Mouse (Mus musculus) monocyte, adult 2 months (primary cell): ENCODE data around the gene Clasp1.
A peak's percentile ranks its signal among the peaks of the same experiment; 100 is the strongest.

Source experiments
- DNase-seq, 2 experiments: peaks; one replicate each; pipeline ENCODE4 v3.0.0; 2022; ENCODE audit warnings: low spot score in 2 of 2, low read depth in 1 of 2

Clasp1 gene

DNA sequence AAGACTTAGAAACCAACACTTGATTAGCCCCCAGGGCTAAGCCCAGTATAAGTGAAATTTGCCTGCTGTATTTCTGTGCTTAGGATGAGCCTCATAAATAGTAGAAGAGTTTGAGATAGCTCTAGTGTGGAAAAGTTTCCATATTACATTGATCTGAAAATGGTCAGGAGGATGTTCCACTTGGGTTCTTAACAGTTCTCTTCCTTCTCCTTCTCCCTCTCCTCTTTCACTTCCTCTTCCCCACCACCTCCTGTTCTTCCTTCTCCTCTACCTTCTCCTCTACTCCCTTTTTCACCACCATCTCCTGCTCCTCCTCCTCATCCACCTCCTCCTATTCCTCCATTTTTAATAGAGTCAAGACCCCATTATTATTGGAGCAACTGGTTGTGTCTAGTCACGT is 59.4 kb downstream of the Clasp1 start:
- no peak for DNase-seq

DNA sequence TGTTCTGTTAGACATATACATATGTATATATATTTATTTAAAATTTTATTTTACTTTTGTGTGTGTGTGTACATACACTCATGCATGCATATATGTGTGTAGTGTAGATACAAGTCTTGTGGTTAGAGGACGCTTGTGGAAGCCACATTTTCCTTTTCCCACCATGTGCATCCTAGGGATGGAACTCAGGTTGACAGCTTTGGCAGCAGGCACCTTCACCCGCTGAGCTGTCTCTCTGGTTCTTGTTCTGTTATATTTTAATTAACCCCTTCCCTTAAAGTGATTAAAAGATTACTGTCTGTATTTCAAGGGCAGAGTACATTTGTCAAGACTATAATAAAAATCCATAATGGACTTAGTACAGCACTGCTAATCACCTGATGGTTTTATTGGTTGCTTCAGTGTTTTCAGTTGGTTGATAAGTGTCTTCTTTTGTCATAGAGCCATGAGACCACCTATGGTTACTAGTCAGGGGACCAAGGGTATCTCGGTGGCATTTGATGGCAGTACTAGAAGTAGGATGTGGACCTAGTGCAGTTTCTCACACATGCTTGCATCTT is 62.1 kb downstream of the Clasp1 start:
- DNase-seq, result no peak

DNA sequence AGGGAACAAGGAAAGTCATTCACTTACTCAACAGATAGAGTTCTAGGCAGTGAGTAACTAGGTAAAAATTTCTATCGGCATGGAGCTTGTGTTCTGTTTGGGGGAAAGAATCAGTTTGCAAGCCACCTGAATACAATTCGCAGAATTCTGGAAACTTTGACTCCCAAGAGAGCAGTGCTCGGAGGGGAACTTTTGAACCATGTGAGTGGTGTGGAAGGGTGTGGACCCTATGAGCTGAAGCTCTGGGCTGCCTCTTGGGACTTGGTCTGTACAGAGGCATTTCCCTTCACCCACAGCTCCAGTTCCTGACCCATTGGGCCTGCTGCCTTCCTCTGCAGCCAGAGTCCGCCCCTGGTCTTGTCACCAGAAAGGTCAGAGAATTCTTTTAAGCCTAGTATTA is 64.7 kb downstream of the Clasp1 start:
- no peak for DNase-seq

DNA sequence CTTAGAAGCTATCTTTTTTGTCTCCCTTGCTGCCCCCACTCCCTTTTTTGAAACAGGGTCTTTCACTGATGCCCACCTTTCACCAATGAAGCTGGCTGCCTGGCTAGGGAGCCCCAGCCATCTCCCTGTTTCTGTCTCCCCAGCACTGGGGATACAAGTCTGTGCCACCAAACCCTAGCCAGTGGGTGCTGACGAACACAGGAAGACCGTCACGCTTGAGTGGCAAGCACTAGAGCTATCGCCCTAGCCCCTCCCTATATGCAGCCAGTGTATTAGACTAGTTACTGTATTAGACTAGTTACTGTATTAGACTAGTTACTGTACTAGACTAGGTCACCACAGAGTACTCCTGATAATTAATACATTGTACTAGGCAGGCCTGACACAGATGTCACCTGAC is 66.0 kb downstream of the Clasp1 start:
- no peak for DNase-seq

DNA sequence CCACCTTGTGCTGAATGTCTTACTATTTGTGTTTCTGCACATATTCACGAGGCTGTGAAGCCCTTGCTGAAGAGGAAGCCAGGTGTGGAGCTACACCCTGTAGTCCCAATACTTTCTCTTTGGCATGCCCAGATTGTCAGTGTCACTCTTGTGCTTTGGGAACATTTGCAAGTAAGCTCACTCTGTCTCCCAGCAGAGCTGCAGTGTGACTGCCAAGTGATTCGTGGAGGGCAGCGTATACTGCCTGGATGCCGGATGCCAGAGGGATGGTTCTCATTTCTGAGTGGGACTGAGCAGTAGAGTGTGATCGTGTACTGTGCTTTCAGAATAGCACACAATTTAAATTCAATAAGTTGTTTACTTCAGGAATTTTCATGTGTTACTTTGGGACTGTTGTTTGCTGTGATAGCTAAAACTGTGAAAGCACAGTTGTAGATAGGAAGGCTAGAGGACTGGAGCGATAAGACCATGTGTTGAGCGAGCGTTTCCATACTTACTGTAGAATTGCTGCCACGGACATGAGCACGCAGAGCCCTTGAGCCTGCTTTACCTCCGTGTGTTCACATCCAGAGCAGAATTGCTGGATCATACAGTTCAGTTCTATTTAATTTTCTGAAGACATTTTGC is 68.5 kb downstream of the Clasp1 start:
- no peak for DNase-seq

DNA sequence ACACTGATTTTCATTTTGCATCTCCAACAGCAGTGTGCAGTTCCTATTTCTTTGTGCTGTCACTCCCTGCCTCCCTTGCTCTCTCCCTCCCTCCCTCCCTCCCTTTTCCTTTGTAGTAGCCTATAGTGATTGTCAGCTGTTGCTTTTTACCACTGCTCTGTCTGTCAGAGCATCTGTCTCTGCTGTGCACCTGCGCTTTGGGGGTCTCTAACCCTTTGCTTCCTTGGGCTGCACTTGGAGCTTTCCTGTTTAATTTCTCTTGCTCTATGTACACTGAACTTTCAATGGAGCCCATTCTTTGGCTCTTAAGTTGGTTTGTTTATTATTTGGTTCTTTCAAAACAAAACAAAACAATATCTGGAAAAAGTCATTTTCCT is 69.0 kb downstream of the Clasp1 start:
- DNase-seq, result no peak

DNA sequence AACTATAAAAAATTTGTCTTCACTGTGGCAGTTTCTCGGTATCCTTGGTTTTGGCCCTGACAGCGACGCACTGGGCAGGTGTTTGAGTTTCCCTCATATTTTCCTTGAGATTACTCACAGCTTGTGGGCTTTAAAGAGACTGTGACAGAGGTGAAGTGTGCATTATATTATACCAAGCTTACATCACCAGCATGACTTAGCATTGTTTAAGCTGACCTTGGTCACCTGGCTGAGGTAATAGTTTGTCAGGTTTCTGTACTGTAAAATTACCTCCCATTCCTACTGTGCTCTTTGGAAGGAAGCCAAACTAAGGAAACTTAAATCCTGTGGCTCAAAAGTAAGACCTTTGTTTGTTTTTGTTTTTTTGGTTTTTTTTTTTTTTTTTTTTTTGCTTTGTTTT is 69.4 kb downstream of the Clasp1 start:
- DNase-seq, result no peak

DNA sequence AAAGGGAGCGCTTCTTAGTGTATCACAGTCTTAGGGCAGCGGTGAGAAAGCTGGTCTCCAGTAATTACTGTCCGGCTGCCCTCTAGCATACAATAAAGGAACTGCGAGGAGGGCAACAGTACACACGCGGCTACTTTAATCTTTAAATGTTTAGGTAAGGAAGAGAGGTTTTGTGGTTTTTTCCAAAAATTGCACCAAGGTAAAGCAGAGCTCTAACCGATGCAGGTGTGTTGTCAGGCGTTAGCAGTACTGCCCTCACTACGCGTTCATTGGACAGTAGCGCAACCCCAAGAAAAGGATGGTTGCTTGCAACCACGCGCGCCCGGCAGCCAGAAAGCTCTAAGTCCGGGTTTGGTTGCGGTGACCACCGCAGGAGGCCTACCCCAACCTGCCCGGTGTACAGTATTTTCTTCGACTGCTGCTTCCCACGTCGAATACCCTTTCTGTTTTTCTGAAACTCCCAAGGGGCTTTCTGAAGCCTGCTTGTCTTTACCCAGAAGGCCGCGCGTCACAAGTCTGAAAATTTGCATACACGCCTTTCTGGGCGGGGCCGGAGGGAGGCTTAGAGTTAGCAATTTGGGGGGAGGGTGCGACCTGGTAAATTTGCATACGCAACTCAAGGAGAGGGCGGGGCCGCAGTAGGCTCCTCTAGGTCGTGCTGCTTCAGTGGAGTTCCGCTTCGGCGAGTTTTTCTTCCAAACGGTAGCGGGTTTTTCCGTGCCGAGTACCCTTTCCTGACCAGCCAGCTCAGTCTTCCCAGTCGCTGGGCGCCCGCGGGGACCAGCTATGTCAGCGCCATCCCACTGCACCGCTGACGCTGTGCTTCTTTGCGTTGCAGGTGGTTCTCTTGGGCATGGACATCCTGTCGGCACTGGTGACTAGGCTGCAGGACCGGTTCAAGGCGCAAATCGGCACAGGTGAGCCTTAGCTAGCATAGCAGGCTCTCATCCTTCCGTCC is 70.4 kb downstream of the Clasp1 start:
- DNase-seq, result peak; percentile 66 to 88

DNA sequence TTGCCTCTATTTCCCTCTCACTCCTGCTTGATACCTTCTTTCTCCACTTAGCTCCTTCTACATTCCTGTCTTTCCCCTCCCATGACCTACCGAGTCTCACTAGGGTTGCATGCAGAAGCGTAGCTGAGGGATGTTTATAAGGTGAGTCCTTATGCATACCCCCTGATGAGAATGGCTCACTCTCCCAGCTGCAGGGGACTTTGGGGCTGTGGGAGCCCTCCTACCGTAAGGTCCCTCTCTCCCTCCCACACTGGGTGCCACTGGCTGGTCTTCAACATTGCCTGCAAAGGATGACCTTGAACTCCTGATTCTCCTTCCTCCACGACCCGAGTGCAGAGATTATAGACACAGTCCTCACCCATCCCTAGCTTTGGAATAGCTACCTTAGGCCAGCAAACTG is 71.9 kb downstream of the Clasp1 start:
- DNase-seq, result no peak

DNA sequence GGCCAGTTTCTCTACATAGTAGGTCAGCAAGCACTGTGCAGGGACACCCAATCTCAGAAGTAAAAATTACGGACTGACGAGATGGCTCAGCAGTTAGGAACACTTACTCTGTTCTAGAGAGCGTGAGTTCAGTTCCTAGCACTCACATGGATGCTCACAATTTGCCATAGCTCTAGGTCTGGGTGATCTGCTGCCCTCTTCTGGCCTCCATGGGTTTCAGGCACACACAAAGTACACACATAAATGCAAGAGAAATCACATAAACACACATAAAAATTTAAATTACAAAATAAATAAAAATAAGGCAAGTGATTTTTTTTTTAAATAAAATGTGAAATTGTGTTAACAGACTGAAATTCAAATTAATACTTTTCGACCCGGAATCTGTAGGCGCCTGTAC is 77.2 kb downstream of the Clasp1 start:
- no peak for DNase-seq

DNA sequence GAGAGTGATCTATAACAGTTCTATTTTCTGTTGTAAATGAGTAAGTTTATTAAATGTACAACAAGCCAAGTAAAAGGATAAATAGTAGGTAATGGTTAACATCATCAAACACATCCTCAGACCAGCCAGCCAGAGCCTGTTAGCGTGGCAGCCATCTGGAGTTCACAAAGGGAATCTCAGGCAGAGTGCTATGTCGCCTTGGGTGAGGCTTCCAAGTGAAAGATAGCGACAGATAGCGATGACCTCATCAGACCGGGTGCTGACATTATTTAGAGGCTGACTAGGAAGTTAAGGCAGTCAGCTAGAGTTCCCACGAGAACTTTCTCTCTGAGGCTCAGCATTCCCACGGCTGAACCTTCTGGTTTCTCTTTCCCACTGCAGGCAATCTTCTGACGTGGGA is 83.5 kb downstream of the Clasp1 start:
- no peak for DNase-seq

DNA sequence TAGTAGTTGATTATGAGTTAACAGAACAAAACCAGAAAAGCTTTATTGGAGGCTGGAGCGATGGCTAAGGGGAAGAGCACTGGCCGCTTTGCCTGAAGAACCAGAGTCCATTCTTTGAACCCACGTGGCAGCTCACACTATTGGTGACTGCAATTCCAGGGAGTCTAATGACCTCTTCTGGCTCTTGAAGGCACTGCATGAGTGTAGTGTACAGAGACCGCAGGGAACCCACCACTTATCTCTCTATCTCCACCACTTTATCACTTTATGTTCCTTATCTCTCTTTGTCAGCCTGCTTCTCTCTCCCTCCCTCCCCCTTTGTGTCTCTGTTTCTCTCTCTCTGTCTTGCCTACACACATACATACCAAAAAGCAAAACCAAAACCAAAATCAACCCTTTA is 88.1 kb downstream of the Clasp1 start:
- no peak for DNase-seq

DNA sequence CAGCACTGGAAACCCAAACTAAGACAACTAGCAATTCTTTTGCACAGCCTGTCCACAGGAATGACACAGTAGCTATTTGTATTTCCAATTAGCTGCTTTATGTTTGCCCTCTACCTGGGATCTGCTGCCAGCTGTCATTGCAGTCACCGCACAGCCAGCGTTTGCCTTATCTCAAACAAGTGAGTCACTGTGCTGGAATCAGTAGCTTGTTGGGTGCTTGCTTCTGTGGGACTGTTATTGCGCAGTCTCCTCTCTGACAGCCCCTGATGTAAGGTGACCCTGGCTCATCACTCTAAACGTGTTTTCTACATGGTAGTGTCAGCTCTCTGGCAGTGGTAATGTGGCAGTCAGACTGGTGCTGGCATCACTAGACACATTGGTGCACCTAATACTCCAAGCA is 90.4 kb downstream of the Clasp1 start:
- no peak for DNase-seq

DNA sequence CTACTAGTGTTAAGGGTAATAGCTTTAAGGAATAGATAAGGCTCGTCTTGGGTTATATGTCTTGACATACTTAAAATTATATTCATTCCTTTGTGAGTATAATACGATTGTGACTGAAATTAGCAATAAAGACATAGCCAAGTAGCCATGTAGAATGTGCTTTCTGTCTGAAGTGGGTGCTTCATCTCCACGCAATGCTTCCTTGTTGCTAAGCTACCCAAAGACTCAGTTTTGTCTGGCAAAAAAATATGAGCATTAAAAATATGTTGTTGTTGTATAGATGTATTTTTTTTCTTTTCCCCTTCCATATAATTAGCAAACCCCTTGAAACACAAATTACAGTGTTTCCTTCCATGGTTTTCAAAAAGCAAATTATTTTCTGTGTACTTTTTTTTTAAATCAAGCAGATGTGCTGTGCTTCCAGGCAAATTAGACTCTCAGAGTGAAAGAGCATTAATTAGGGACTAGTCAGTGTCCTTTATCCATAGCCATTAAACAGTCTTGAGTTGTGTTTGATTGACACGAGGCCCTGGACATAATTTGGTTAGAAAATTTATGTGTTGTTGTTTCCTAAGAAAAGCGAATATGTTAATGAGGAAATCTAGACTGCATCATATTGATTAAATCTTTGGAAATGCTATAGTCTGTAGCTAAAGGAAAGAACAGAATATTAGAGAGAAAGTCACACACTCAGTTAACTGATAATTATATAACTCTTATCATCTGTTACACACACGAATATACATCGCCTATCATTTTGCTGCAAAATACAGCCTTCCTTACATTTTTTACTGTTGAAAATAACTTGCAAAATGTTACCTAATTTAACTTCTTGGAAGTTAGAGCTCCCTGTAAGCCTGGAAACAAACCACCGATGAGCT is 91.9 kb downstream of the Clasp1 start:
- DNase-seq, result no peak

DNA sequence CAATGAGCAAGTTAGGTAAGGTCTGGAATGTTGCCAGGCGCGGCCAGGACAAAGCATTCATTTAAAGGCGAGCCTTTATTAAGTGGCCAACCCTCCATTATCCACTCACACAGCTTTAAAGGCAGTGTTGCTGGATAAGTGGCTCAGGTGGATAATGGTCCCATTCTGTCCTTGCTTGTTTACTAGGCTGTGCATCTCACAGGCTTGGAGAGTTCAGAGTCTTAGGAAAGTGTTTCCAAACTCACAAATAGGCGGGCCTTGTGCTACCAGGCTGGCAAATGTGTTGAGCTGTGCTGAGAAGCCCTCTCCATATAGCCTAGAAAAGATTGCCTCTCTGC is 92.5 kb downstream of the Clasp1 start:
- DNase-seq, result no peak

DNA sequence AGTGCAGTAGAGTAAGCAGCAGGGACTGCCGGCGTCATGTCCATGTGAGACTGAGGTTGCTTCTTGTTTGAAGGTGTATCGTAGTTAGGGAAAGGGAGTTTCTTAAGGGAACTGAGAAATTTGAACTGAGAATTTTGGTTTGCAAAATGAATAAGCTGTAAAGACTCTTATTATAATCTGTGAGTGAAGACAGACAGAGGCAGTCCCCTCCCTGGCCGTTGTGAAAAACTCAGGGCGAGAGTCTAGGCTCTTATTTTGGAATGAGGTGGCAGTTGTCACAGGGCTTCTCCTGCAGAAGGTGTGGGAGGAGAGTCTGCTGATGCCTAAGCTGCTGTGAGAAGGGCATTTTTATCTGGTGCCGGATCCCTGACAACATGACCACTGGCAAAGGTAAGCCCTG is 92.8 kb downstream of the Clasp1 start:
- no peak for DNase-seq

DNA sequence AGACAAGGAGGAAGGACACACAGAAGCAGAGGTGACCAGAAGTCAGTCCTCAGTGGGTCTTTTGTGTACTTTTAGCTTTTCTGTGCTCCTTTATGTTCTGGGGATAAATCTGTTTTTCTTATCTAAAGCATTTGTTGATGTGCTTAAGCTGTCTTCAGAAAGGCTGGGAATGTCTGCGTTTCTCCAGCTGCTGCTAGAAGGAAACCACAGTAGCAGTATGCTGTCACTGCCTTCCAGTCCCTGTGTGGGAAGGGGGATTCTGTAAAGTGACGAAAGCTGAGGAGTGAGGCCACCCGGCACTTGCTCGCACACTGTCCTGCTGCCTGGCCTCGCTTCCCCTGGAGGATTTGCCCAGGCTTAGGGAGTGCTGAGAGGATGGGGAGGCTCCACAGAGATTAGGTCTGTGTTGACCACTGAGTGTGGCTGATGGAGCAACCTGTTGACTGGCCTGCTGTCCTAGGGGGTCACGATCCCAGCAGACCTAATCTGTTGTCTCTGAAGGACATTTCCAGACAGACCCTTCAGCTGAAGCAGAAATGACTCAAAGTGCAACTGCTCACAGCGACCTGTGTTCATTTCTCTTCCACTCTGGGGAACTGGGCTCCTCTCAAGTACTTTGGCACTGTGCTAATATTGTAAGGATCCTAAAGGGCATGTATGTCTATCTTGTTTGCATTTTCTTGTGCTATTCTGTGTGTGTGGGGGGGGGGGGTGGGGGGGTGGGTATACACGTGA is 93.6 kb downstream of the Clasp1 start:
- DNase-seq, result no peak

DNA sequence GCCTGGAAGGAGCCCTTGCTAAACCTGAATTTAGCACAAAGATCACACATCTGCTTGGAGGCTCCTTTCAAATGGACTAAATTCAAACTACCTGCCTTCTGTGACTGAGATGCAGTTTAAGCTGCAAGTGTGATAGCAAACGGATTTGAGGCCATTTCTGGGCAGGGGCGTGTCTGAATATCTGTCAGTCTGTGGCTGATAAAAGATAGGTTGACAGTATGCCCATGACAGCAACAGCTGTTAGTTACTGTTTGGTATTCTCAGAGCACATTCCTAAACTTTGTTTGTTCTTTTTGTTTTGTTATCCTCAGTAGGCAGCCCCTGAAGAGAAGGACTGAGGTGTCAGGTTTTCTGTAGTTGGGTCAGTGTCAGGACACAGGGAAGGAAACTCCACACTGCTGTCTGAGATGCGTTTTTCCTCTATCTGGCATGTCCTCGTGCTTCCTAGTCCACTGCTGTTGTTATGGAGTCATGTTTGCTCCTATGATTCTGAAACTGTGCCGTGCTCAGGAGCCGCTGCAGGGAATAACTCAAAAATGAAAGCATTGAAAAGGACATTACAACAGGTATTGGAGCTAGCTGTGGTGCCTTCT is 94.7 kb downstream of the Clasp1 start:
- no peak for DNase-seq

DNA sequence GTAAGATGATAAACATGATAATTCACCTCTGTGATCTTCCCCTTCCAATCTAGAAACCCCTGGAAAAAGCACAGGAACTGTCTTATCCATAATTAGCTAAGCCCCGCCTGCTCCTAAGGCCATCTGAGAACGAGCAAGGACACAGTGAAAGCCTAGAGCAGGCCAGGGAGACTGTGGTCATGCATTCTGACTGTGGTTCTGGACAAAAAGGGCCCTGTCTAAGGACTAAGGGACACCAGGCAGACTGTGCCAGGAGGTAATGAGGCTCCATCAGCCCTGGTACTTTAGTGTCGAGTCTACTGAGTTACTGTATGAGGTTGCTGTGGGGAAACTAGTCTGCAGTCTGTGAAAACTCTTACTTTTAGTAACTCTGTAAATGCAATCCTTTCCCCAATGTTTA is 96.7 kb downstream of the Clasp1 start:
- DNase-seq, result no peak

DNA sequence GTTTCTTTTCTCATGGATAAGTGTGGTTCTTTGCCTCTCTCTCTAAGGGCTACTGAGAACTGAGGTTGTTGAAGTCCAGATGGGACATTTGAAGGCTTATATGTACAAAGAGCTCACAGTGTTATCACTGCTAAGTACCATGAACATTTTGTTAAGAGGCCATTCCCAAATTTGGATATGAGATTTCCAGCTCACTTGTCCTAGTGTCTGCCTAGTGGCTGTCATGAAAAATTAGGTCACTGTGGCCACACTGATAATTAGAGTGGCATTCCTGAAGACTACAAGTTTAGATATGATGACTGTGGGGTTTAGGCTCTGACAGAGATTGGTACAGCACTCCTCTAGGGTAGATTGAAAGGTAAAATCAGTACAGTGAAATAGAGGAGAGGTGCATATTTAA is 97.2 kb downstream of the Clasp1 start:
- DNase-seq, result no peak

DNA sequence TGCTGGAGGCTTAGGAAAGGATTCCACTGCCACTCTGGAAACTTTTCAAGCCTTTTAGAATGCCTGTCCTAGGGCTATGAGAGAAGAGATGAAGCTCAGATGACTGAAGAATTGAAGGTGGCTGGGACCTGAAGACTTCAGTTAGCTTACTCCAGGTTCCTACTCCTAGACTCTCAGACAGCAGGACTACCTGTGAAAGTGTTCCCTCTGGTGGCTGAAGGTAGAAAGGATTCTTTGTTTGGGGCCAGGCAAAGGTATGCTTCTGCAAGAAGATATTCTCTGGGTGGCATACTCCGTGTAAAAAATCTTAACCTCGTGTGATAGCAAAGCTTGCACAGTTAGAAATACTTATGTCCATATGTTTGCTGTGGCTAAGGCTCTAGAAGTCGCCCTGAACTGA is 104.0 kb downstream of the Clasp1 start:
- DNase-seq, result no peak
